Mouse (Mus musculus) liver, embryonic 13.5 days (tissue): ENCODE results near the gene Zranb2. TPM values are rescaled to one million over a fixed set of nuclear protein-coding genes. Genes with fewer than 3 reads are reported as not detected.

Source experiments
- ATAC-seq: fragments of 200-750 bp; cut with Nextera tagmentation; 2 replicates; pipeline ENCODE4 v1.8.0; 2017; ENCODE audit warnings: low read depth, mild to moderate bottlenecking, moderate number of reproducible peaks, moderate library complexity
- DNase-seq: peaks from one replicate; pipeline ENCODE4 v3.0.0; 2022
- H3K27ac ChIP-seq: fragments of 300-500 bp; sonication (generic); 2 replicates; pipeline ENCODE4 v1.5.1; 2015; ENCODE audit warnings: moderate library complexity, mild to moderate bottlenecking, inconsistent platforms
- H3K27me3 ChIP-seq: fragments of 300-500 bp; sonication (generic); 2 replicates; pipeline ENCODE4 v1.6.1; 2015; ENCODE audit warnings: mild to moderate bottlenecking, inconsistent platforms
- H3K36me3 ChIP-seq: fragments of 300-500 bp; sonication (generic); 2 replicates; pipeline ENCODE4 v1.6.1; 2015; ENCODE audit warnings: mild to moderate bottlenecking, inconsistent platforms
- H3K4me1 ChIP-seq: fragments of 300-500 bp; sonication (generic); replicated peaks from 2 replicates; pipeline ENCODE4 v1.6.1; 2015; ENCODE audit warnings: inconsistent platforms
- H3K4me2 ChIP-seq: fragments of 300-500 bp; sonication (generic); 2 replicates; pipeline ENCODE4 v1.6.1; 2015; ENCODE audit warnings: inconsistent platforms, mild to moderate bottlenecking, moderate library complexity
- H3K4me3 ChIP-seq: fragments of 300-500 bp; sonication (generic); replicated peaks from 2 replicates; pipeline ENCODE4 v1.5.1; 2015; ENCODE audit warnings: mild to moderate bottlenecking, inconsistent platforms
- H3K9ac ChIP-seq: fragments of 300-500 bp; sonication (generic); 2 replicates; pipeline ENCODE4 v1.6.1; 2015; ENCODE audit warnings: mild to moderate bottlenecking, inconsistent platforms
- H3K9me3 ChIP-seq: fragments of 300-500 bp; sonication (generic); replicated peaks from 2 replicates; pipeline ENCODE4 v1.6.1; 2016; ENCODE audit warnings: inconsistent platforms
- WGBS: fragments of 180-500 bp; shearing (Covaris S2); methylation state at CpG from one replicate; pipeline ENCODE4 v1.1.7; 2015; ENCODE audit not compliant: insufficient replicate concordance; 5-methylcytosine and 5-hydroxymethylcytosine counted together
- microRNA counts: library from miRNA; unstranded; fragments of <30 nt; microRNA quantifications from one replicate; lab custom pipeline; 2016
- microRNA-seq: library from miRNA; unstranded; fragments of <30 nt; microRNA quantifications from one replicate; pipeline ENCODE4, GENCODE M21; 2016
- polyA plus RNA-seq: library from polyadenylated mRNA; unstranded; fragments of >200 nt; fragmentation: Nextera tagmentation; extraction: Ambion mirVana; gene quantifications from 2 replicates; pipeline ENCODE4 v1.2.1, GENCODE M21; 2015

The Zranb2 gene
- polyA plus RNA-seq, 1 experiment from 2014 or later: 63.5 TPM

DNA sequence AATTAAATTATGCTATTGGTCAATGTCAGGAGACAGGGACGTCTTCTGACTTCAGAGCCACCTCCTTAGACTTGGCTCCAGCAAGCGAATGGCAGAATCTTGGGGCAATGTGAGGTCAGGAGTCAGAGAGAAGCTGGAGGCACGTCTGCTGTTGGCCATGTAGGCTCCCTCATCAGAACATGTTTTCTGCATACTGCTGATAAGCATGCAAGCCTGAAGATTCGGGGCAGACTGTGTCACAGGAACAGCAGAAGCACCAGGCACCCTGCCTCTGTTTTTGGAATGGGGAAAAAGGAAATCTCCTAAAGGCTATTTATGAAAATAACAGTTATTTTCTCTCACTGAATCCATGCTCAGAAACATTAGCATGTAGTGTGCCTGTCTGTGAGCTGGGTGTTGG is 46.3 kb downstream of the Zranb2 start:
- no peak overlapping the region for H3K9ac ChIP-seq
- peaks cover 63% of the 10 kb centered on the region for H3K4me1 ChIP-seq
- H3K4me2 ChIP-seq: no peak overlapping the region
- peak; percentile 85 for ATAC-seq
- H3K27ac ChIP-seq: 0 out of 2 replicates have a peak overlapping the region, but pooled peaks have one; percentile 32
- H3K9me3 ChIP-seq: no peaks in the 10 kb centered on the region
- DNase-seq: peak; percentile 48
- no peak overlapping the region for H3K4me3 ChIP-seq
- H3K36me3 ChIP-seq: no peaks in the 10 kb centered on the region
- 14% methylated on average over 4 of the region's 4 CpGs for WGBS
- H3K27me3 ChIP-seq: no peaks in the 10 kb centered on the region

DNA sequence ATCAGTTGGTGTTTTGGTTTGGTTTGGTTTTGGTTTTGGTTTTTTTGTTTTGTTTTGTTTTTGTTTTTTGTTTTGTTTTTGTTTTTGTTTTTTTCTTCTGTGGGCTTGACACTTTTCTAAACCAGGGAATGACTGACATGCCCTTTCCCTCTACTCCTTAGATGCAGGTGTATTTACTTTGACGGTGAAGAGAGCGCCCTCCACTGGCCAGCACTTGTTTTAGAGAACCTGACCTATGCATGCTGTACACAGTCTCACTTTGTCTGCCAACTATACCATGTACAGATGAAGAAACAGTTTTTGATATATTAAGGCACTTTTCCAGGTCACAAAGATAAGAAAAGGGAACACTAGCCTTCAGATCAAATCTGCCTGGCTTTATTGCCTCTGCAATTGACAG is 47.8 kb downstream of the Zranb2 start:
- Histone ChIP-seq H3K4me3 (no peak overlapping the region), H3K27ac (no peak overlapping the region), H3K36me3 (no peaks in the 10 kb centered on the region), H3K9me3 (no peaks in the 10 kb centered on the region), H3K4me1 (peaks cover 48% of the 10 kb centered on the region), H3K9ac (no peak overlapping the region), H3K27me3 (no peaks in the 10 kb centered on the region), H3K4me2 (no peak overlapping the region)
- 17% methylated on average over 2 of the region's 2 CpGs for WGBS
- DNase-seq: no peak
- ATAC-seq: no peak

DNA sequence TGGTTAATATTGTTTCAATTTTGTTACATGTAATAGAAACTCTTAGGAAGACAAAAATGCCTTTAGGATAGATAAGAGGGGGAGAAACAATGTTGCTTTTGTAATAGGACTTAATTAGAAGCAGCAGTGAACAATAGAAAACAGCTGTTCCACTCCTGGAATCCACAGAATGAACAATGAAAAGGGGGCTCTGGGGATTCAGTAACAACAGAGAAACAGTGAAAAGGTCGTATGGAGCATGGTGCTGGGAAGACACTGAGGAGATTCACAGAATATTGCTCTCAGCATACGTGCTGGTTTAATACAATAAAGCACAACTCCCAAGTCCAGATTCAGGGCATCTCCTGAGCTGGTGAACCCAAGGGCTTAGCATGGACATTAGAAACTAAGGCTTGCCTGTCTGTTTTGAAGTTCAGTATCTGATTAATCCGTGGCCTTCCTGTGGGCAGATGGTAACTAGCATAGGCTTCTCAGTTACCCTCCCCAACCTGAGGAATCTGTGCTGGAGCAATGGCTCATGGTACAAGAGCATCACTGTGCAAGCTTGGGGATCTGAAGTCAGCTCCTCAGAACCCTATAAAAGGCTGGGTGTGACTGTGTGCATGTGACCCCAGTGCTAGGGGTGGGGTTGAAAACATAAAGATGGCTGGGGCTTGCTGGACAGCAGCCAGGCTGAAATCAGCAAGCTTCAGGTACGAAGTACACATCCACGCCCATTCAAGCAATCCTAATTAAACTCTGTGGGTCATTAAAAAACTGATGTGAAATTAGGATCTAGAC is 48.9 kb downstream of the Zranb2 start:
- Histone ChIP-seq H3K9me3 (no peaks in the 10 kb centered on the region), H3K9ac (no peak overlapping the region), H3K4me3 (no peak overlapping the region), H3K36me3 (no peaks in the 10 kb centered on the region), H3K4me1 (peaks cover 41% of the 10 kb centered on the region), H3K4me2 (no peak overlapping the region), H3K27me3 (no peaks in the 10 kb centered on the region), H3K27ac (no peak overlapping the region)
- DNase-seq (no peak), ATAC-seq (no peak)
- 63% methylated on average over 5 of the region's 5 CpGs for WGBS

DNA sequence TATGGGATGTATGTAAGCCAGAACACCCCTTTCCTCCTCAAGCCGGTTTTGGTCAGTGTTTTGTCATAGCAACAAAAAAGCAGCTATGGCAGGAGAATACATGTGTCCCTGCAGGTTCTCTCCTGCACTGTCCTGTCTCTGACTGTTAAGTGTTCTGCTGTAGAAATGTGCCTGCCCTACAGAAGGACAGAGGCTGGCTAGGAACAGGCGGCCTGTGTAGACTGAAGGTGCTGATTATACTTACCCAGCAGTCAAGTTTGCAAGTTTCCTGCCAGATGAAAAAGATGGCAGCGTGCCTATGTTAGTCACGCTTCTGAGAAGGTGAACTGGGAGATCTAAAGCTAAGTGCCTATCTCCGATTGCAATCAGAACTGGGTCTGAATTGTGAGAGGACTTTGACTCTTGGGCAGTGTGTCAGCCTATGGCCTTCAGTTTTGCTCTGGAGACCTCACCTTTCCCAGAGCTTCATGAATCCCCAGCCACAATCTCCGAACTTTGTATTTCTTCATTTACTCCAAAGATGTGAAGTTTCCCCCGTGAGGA is 63.9 kb downstream of the Zranb2 start:
- WGBS: 65% methylated on average over 7 of the region's 7 CpGs
- Histone ChIP-seq H3K4me1 (no peaks in the 10 kb centered on the region), H3K4me2 (no peak overlapping the region), H3K36me3 (no peaks in the 10 kb centered on the region), H3K4me3 (no peak overlapping the region), H3K9me3 (no peaks in the 10 kb centered on the region), H3K27ac (no peak overlapping the region), H3K27me3 (no peaks in the 10 kb centered on the region), H3K9ac (no peak overlapping the region)
- DNase-seq (no peak), ATAC-seq (no peak)

MicroRNAs within 50 kb of the gene (microRNA counts, 519-probe panel; counts per million panel counts)
- microRNA mmu-miR-186 (lab: Ali Mortazavi, UCI): 114 counts per million

Small RNA genes within 50 kb of the gene (microRNA-seq; reads per million reads assigned to microRNA genes)
- gene Mir186: 936 reads per million, percentile 75 among the genes with 10 or more reads in this experiment

Other genes starting within 250 kb of the Zranb2 start
- 5.2 and 5.3 TPM in 2 replicates for gene Ptger3, start 32.7 kb downstream of the Zranb2 start, polyA plus RNA-seq